Mouse (Mus musculus) liver, embryonic 12.5 days (tissue): ENCODE measurements around the gene Crebrf. TPM values are rescaled to one million over a fixed set of nuclear protein-coding genes. Genes with fewer than 3 reads are reported as not detected.

Experiments
- ATAC-seq: fragments of 200-750 bp; cut with Nextera tagmentation; 2 replicates; pipeline ENCODE4 v1.8.0; 2017; ENCODE audit warnings: moderate number of reproducible peaks, mild to moderate bottlenecking, moderate library complexity
- H3K27ac ChIP-seq: fragments of 300-500 bp; sonication (generic); 2 replicates; pipeline ENCODE4 v1.5.1; 2016; ENCODE audit warnings: mild to moderate bottlenecking
- H3K27me3 ChIP-seq: fragments of 300-500 bp; sonication (generic); replicated peaks from 2 replicates; pipeline ENCODE4 v1.6.1; 2016; ENCODE audit warnings: mild to moderate bottlenecking, moderate library complexity
- H3K36me3 ChIP-seq: fragments of 300-500 bp; sonication (generic); 2 replicates; pipeline ENCODE4 v1.6.1; 2016; ENCODE audit warnings: mild to moderate bottlenecking, moderate library complexity
- H3K4me1 ChIP-seq: fragments of 300-500 bp; sonication (generic); 2 replicates; pipeline ENCODE4 v1.6.1; 2016
- H3K4me2 ChIP-seq: fragments of 300-500 bp; sonication (generic); 2 replicates; pipeline ENCODE4 v1.6.1; 2016; ENCODE audit warnings: mild to moderate bottlenecking, moderate library complexity
- H3K4me3 ChIP-seq: fragments of 300-500 bp; sonication (generic); 2 replicates; pipeline ENCODE4 v1.5.1; 2016; ENCODE audit warnings: mild to moderate bottlenecking, moderate library complexity
- H3K9ac ChIP-seq: fragments of 300-500 bp; sonication (generic); 2 replicates; pipeline ENCODE4 v1.6.1; 2016; ENCODE audit warnings: mild to moderate bottlenecking, moderate library complexity
- H3K9me3 ChIP-seq: fragments of 300-500 bp; sonication (generic); replicated peaks from 2 replicates; pipeline ENCODE4 v1.6.1; 2016; ENCODE audit warnings: mild to moderate bottlenecking, moderate library complexity
- WGBS: fragments of 180-500 bp; shearing (Covaris S2); methylation state at CpG from one replicate; pipeline ENCODE4 v1.1.7; 2016; ENCODE audit not compliant: insufficient replicate concordance; 5-methylcytosine and 5-hydroxymethylcytosine counted together
- polyA plus RNA-seq: library from polyadenylated mRNA; unstranded; fragments of >200 nt; fragmentation: Nextera tagmentation; extraction: Ambion mirVana; gene quantifications from 2 replicates; pipeline ENCODE4 v1.2.1, GENCODE M21; 2016

Crebrf gene
- polyA plus RNA-seq, 1 experiment from 2014 or later: 2.1 TPM

DNA sequence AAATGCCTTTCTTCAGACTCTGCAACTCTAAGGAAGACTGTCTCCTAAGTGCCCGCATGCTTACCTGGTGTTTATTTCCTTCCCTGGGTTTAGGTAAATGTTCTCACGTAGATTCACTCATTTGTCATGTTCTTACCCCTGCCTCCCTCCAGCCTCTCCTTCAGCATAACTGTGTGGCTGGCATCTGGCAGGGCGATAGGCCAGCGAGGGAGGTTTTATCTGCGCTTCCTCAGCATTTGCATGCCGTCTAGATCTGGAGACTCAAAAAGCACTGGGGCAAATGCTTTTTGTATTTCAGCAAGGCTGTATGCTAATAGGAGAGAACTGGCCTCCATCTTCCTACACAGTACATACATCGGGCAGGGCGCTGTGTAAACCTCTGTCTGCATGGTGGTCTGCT, 69.1 kb downstream of the Crebrf start:
- Histone ChIP-seq H3K36me3 (peaks cover 58% of the 10 kb centered on the region), H3K9ac (no peak overlapping the region), H3K9me3 (no peaks in the 10 kb centered on the region), H3K4me2 (peak overlapping the region; percentile 13; the same call in 1 of the 2 replicates), H3K27me3 (no peaks in the 10 kb centered on the region), H3K4me1 (peaks cover 47% of the 10 kb centered on the region), H3K27ac (peak overlapping the region; percentile 70), H3K4me3 (no peak overlapping the region)
- peak; percentile 46; the same call in 1 of the 2 replicates for ATAC-seq
- 67% methylated on average over 8 of the region's 8 CpGs for WGBS

DNA sequence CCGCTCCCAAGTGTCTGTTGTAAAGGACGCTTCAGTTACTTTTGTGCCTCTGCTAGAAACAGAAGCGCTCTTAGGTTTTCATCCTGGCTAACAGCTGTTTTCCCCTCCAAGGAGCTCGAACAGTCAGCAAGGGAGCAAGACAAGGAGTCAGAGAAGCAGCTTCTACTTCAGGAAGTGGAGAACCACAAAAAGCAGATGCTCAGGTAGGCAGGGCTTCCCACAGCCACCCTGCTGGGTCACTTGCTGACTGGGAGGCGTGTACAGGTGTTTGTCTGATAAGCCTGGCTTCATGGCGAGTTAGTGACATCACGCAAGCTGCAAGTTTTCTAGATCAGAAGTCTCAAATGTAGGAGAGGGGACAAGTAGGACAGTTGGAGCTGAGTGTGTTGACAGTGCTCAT, 71.1 kb downstream of the Crebrf start:
- Histone ChIP-seq H3K27ac (no peak overlapping the region), H3K4me1 (peaks cover 30% of the 10 kb centered on the region), H3K9me3 (no peaks in the 10 kb centered on the region), H3K36me3 (peaks cover 79% of the 10 kb centered on the region), H3K9ac (no peak overlapping the region), H3K4me2 (no peak overlapping the region), H3K27me3 (no peaks in the 10 kb centered on the region), H3K4me3 (no peak overlapping the region)
- ATAC-seq: no peak
- 74% methylated on average over 7 of the region's 7 CpGs for WGBS

DNA sequence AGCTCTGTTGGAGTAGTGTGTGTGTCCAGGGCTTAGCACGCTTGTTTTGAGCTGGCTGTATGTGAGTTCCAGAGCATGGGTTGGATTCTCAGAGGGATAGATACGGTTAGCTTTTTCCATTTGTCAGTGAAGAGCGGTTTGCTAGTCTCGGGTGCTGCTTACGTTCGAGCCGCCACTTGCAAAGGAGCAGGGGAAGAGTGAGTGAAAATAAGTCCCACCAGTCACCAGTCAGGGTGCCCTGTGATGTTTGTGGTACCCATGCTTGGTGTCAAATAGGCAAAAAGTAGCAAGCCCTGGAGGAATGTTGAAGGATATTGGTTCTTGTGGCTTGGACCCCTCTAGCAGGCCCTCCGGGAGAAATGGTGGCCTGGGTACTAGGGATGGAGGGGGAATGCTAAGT, 73.5 kb downstream of the Crebrf start:
- Histone ChIP-seq H3K27me3 (no peaks in the 10 kb centered on the region), H3K9ac (no peak overlapping the region)
- ATAC-seq: no peak

DNA sequence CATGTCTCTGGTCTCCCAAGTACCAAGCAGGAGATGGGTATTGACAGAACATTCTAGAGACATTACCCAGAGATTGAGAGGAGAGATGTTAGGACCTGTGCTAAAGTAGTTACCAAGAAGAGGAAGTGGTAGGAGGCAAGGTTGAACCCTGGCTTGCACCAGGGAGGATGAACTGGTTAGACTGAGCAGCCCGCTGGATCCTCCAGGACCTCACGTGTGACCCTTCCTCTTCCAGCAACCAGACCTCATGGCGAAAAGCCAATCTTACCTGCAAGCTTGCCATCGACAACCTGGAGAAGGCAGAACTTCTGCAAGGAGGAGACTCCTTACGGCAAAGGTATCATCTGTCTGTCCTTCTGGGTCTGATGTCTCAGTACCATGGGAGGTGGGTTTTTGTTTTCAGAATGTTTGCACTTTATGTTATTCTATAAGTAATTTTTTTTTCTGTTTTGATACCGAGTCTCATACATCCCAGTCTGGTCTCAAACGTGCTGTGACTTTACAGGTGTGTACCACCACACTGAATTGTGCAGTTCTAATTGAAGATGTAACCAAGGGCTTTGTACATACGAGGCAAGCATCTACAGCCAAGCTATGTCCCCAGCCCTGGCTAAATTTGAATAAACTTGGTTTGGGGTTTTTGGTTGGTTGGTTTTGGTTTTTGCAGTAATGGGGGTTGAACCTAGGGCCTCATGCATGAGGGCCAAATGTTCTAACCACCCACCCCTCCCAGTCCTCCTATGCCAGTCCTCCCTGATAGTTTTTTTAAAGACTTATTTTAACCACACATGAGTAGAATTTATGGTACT, 74.2 kb downstream of the Crebrf start:
- no peak overlapping the region for H3K4me3 ChIP-seq
- H3K36me3 ChIP-seq: peaks cover 81% of the 10 kb centered on the region
- 86% methylated on average over 8 of the region's 8 CpGs for WGBS
- H3K9ac ChIP-seq: no peak overlapping the region
- peaks cover 11% of the 10 kb centered on the region for H3K4me1 ChIP-seq
- H3K9me3 ChIP-seq: no peaks in the 10 kb centered on the region
- ATAC-seq: no peak
- no peak overlapping the region for H3K4me2 ChIP-seq
- no peaks in the 10 kb centered on the region for H3K27me3 ChIP-seq
- no peak overlapping the region for H3K27ac ChIP-seq

More for the DNA sequence above, 73.5 kb downstream of the Crebrf start:
- H3K4me1 ChIP-seq: peaks cover 18% of the 10 kb centered on the region
- H3K36me3 ChIP-seq: peaks cover 88% of the 10 kb centered on the region
- WGBS: 84% methylated on average over 8 of the region's 8 CpGs
- H3K9me3 ChIP-seq: no peaks in the 10 kb centered on the region
- H3K4me3 ChIP-seq: no peak overlapping the region
- H3K27ac ChIP-seq: no peak overlapping the region
- H3K4me2 ChIP-seq: no peak overlapping the region

DNA sequence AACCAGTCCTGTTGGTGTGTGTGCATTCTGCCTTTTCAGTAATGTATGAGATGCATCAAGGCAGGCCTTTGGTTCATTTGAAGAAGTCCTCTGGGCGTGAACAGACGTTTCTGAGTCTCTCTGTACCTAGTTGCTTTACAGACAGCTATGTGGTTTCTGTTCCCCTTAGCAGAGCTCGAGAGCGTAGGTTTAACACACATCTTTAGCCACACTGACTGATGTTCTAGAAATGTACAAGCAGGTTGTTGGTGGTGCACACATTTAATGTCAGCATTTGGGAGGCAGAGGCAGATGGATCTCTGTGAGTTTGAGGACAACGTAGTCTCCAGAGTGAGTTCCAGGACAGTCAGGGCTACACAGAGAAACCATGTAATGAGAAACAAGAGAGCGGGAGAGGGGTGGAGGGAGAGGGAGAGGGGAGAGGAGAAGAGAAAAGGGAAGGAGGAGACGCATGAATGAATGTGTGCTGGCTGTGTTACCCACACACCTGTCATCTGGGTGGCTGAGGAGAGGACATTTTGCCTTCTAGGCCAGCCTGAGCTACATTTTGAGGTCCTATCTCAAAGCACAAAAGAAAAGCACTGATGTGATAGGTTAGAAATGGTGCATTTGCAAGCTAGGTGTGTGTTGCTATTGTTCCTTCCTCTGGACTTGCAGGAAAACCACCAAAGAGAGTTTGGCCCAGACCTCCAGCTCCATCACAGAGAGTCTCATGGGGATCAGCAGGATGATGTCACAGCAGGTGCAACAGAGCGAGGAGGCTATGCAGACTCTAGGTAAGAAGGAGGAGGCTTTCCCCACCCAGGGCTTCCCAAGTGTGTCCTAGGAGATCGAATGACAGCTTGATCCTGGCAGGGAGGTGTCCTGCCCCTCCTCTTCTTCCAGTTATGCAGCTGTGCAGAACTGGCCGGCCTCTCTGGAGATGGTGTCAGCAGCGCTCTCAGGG, 75.1 kb downstream of the Crebrf start:
- H3K9ac ChIP-seq: no peak overlapping the region
- H3K4me3 ChIP-seq: no peak overlapping the region
- H3K9me3 ChIP-seq: no peaks in the 10 kb centered on the region
- 79% methylated on average over 11 of the region's 11 CpGs for WGBS
- ATAC-seq: no peak
- H3K36me3 ChIP-seq: peaks cover 72% of the 10 kb centered on the region
- H3K27me3 ChIP-seq: no peaks in the 10 kb centered on the region
- H3K27ac ChIP-seq: no peak overlapping the region
- peaks cover 5% of the 10 kb centered on the region; the same call in 1 of the 2 replicates for H3K4me1 ChIP-seq
- no peak overlapping the region for H3K4me2 ChIP-seq

DNA sequence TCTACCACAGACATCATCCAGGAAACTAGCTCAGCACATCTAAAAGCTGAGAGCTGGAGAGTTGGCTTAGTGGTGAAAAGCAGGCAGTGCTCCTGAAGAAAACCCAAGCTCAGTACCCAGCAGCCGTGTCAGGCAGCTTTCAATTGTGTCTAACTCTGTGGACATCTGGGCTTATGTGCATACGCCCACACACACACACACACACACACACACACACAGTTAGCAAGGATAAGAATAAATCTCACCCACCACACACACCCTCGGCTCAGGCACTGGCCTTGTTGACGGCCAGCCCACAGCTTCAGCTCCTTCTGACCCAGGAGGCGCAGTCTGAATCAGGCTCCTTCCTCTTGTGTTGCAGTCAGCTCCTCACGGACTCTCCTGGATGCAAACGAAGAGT, 76.1 kb downstream of the Crebrf start:
- H3K27me3 ChIP-seq: peaks cover 4% of the 10 kb centered on the region; the same call in 1 of the 2 replicates
- H3K4me3 ChIP-seq: no peak overlapping the region
- 69% methylated on average over 7 of the region's 7 CpGs for WGBS
- H3K27ac ChIP-seq: no peak overlapping the region
- H3K9me3 ChIP-seq: no peaks in the 10 kb centered on the region
- peaks cover 65% of the 10 kb centered on the region for H3K36me3 ChIP-seq
- no peak overlapping the region for H3K4me2 ChIP-seq
- peaks cover under 1% of the 10 kb centered on the region; the same call in 1 of the 2 replicates for H3K4me1 ChIP-seq
- H3K9ac ChIP-seq: no peak overlapping the region
- no peak for ATAC-seq

DNA sequence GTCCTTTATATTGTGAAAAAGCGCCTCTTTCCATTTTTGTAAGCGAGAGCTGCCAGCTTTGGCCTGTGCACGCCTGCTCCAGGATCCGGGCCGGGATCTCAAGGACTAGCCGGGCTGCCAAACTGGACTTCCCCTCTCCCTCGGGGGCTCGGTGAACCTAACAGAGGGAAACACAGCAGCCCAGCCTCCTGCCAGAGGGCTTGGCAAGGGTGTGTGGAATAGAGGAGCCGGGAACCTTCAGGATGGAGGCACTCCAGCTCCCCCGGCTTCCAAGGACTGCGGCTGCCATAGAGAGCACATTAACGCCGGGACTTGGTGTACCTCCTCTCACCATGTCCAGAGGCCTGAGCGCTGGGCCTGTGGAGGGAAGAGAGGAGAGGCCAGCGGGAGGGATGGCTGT, 76.6 kb downstream of the Crebrf start:
- no peaks in the 10 kb centered on the region for H3K9me3 ChIP-seq
- no peaks in the 10 kb centered on the region for H3K4me1 ChIP-seq
- no peak overlapping the region for H3K4me2 ChIP-seq
- no peak overlapping the region for H3K9ac ChIP-seq
- H3K36me3 ChIP-seq: peaks cover 60% of the 10 kb centered on the region
- H3K27me3 ChIP-seq: peaks cover 4% of the 10 kb centered on the region; the same call in 1 of the 2 replicates
- no peak overlapping the region for H3K4me3 ChIP-seq
- 85% methylated on average over 15 of the region's 15 CpGs for WGBS
- ATAC-seq: no peak
- H3K27ac ChIP-seq: no peak overlapping the region

DNA sequence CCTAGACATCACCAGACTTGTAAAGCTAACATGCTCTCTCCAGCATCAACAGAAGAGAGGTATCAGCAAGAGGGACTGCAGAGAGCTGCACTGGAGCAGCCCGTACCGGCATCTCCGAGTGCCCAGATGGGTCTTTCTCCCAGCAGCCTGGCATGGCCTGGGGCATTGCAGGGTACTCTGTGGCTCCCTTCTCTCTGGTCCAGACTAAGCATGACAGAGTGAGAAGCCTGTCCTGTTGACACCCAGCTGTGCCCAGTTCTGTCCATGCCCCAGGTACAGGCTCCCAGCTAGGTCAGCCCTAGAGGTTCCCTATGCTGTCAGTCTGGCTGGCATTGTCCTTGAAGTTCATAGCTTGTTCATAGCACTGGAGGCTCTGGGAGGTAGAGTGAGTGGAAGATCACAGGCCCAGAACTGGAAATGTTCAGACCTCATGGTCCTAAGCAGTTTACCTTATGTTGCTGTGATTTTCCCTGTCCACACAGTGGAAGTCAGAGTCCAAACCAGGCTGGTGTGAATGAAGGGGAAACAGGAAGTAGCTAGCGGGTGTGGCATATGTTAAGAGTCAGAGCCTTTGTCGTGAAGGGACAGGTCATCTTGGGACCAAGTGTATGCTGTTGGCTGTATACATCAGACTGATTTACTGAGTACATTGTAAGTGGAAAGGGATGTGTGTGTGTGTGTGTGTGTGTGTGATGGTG, 77.8 kb downstream of the Crebrf start:
- H3K36me3 ChIP-seq: peaks cover 52% of the 10 kb centered on the region
- H3K9me3 ChIP-seq: no peaks in the 10 kb centered on the region
- no peak overlapping the region for H3K4me2 ChIP-seq
- peaks cover 11% of the 10 kb centered on the region; the same call in 1 of the 2 replicates for H3K27me3 ChIP-seq
- H3K9ac ChIP-seq: no peak overlapping the region
- H3K4me3 ChIP-seq: no peak overlapping the region
- 0 out of 2 replicates have a peak, but pooled peaks have one; percentile 32 for ATAC-seq
- no peaks in the 10 kb centered on the region for H3K4me1 ChIP-seq
- H3K27ac ChIP-seq: no peak overlapping the region
- 70% methylated on average over 5 of the region's 5 CpGs for WGBS

DNA sequence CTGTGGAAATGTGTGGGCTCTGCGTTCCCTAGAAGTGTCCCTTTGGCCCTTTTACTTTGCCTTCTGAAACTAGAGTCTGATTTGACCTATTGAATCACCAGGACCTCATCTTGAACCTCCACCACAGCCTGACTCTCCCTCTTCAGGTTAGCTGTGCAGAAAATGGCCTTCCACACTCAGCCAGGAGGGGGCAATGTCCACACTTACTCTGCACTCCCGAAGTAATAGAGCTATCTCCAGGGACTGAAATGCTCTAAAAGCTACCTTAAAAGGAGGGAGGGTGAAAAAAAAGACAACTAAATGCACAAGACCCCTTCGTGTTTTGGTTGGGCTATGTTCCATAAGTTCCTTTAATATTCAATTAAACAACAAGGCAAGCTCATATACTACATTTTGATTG, 79.3 kb downstream of the Crebrf start:
- WGBS: 20% methylated on average over 3 of the region's 3 CpGs
- no peaks in the 10 kb centered on the region for H3K9me3 ChIP-seq
- ATAC-seq: no peak
- H3K9ac ChIP-seq: no peak overlapping the region
- H3K27ac ChIP-seq: no peak overlapping the region
- H3K4me2 ChIP-seq: no peak overlapping the region
- H3K4me1 ChIP-seq: no peaks in the 10 kb centered on the region
- no peak overlapping the region for H3K4me3 ChIP-seq
- H3K36me3 ChIP-seq: peaks cover 37% of the 10 kb centered on the region
- H3K27me3 ChIP-seq: peaks cover 16% of the 10 kb centered on the region

DNA sequence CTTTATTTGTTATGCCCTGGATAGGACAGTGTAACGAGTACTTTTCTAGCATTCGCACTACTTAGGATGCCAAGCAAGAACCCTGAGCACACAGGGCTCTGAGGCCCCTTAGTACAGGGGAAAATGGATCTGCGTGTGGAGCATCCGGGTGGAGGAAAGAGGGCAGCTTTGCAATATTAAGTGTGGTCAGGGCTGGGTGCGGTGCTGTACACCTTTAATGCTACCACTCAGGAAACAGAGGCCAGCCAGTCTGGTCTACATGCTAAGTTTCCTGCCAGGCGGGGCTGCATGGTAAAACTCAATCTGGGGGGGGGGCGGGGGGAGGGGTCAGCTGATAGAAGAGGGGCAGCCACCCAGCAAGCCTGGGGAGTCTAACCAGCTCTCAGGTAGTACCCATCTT, 79.9 kb downstream of the Crebrf start:
- Histone ChIP-seq H3K27ac (no peak overlapping the region), H3K27me3 (peaks cover 19% of the 10 kb centered on the region), H3K4me3 (no peak overlapping the region), H3K4me2 (no peak overlapping the region), H3K36me3 (peaks cover 31% of the 10 kb centered on the region), H3K9ac (no peak overlapping the region), H3K9me3 (no peaks in the 10 kb centered on the region), H3K4me1 (no peaks in the 10 kb centered on the region)
- 60% methylated on average over 7 of the region's 7 CpGs for WGBS
- ATAC-seq: no peak

DNA sequence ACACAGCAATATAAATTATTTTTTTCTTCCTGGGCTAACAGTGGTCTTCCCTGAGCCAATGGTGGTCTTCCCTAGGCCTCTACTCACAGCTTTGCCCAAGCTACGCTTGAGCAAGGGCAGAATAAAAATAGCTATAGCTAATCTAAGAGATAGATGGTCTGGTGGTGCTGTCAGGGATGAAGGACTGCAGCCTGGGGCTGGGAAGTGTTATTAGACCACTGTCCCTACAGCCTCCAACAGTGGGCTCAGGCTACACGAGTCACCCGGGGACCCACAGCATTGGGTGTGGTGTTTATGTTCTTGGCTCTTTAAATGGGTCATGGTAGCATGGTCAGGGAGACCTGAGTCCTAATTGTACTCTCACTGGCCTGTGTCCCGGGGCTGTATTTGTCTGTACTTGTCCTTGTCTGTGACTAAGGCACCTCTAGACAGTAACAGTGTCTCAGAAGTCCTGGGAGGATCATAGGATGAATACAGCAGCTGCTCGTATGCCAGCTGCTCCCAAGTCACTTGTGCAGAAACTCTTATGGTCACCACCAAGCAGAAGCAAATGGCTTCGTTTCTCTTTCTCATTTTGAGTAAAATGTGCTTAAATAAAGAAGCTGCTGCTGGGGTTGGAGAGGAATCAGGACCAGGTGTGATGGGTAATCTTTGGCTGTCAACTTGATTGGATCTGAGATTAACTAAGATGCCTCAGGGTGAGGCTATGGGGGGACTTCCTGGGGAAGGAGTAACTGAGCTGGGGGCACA, 82.1 kb downstream of the Crebrf start:
- peaks cover 9% of the 10 kb centered on the region for H3K36me3 ChIP-seq
- ATAC-seq: no peak
- H3K4me2 ChIP-seq: no peak overlapping the region
- H3K9ac ChIP-seq: no peak overlapping the region
- no peak overlapping the region for H3K4me3 ChIP-seq
- WGBS: 59% methylated on average over 6 of the region's 6 CpGs
- no peaks in the 10 kb centered on the region for H3K9me3 ChIP-seq
- H3K27ac ChIP-seq: no peak overlapping the region
- H3K27me3 ChIP-seq: peaks cover 19% of the 10 kb centered on the region
- H3K4me1 ChIP-seq: no peaks in the 10 kb centered on the region
